Mouse (Mus musculus): ENCODE data around the gene Ramp3. TPM values are rescaled to one million over a fixed set of nuclear protein-coding genes. Genes with fewer than 3 reads are reported as not detected.

Gene Ramp3
- total RNA-seq, 2 experiments from 2014 or later = 0.98 to 1.7 TPM

GRCm38 (mm10) chr11:6669041-6669440, 10.7 kb downstream of the Ramp3 start:
- DNase-seq (ENCODE audit: low spot score in 2 of 2) = no peak

GRCm38 (mm10) chr11:6670044-6670443, 11.7 kb downstream of the Ramp3 start:
- DNase-seq (ENCODE audit: low spot score in 2 of 2) = no peak

- DNase-seq (ENCODE audit: low spot score in 2 of 2) = no peak
Measured at GRCm38 (mm10) chr11:6670826-6671225, 12.5 kb downstream of the Ramp3 start.

DNA sequence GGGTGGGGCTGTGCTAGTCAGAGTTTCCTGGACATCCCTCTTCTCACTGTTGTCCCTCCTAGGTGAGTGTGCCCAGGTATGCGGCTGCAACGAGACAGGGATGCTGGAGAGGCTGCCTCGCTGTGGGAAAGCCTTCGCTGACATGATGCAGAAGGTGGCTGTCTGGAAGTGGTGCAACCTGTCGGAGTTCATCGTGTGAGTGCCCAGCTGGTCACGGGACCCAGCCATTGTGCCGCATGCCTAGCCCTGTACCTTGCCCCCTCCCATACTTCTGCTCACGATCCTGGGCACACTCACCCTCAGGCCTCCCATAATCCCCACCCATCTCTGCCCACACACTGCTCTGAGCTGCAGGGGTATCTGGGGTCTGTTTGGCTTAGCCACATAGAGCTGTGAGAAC, 16.4 kb downstream of the Ramp3 start:
- no peak for DNase-seq (ENCODE audit: low spot score in 2 of 2)

GRCm38 (mm10) chr11:6675402-6675801, 17.1 kb downstream of the Ramp3 start:
- DNase-seq (ENCODE audit: low spot score in 2 of 2) = no peak

DNA sequence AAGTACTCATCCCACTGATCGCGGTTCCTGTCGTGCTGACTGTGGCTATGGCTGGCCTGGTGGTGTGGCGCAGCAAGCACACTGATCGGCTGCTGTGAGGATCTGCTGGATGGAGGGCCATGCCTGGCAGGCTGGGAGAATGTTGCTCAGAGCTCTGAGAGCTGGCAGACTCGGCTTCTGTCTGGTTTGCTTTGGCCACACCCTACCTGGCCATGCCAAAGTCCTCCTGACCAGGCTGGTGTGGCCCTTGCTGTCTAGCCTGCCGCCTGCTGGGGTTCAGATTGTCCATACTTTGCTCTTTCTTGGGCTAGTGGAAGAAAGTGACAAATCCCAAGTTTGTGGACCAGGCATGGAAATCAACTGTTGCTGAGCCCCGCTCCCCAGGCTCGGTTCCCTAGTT, 18.3 kb downstream of the Ramp3 start:
- no peak for DNase-seq (ENCODE audit: low spot score in 2 of 2)

- no peak for DNase-seq (ENCODE audit: low spot score in 2 of 2)
Measured at GRCm38 (mm10) chr11:6677530-6677929, 19.2 kb downstream of the Ramp3 start.

DNA sequence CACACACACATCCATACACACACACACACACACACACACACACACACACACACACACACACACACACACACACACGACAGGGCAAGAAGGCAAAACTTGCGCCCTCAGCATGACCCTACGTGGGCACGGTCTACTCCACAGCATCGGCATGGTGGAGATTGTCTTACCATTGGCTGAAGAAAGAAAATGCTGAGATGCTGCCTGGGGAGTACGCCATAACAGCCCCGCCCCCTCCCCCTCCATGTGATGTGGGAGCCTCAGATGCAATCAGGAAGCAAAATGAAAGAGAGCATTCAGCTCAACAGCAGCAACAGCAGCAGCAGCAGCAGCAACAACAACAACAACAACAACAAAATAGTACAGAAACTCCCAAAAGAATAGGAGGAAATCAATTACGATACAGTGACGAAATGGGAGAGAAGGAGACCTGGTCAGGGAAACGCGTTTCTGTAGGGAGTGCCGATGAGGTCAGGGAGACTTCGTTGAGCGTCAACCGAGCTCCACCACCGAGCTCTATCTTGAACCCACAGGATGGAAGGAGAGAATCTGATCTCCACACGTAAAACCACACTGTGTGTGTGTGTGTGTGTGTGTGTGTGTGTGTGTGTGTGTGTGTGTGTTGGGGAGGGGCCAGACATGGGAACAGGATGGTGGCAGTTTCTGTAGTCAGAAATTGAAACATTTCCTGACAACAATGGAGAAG, 21.5 kb downstream of the Ramp3 start:
- no peak for DNase-seq (ENCODE audit: low spot score in 2 of 2)

- peak in 1 of 2 experiments; percentile 48 for DNase-seq (ENCODE audit: low spot score in 2 of 2)
Measured at GRCm38 (mm10) chr11:6680397-6680818, 22.1 kb downstream of the Ramp3 start.

GRCm38 (mm10) chr11:6684741-6685140, 26.4 kb downstream of the Ramp3 start:
- DNase-seq (ENCODE audit: low spot score in 2 of 2) = no peak

DNA sequence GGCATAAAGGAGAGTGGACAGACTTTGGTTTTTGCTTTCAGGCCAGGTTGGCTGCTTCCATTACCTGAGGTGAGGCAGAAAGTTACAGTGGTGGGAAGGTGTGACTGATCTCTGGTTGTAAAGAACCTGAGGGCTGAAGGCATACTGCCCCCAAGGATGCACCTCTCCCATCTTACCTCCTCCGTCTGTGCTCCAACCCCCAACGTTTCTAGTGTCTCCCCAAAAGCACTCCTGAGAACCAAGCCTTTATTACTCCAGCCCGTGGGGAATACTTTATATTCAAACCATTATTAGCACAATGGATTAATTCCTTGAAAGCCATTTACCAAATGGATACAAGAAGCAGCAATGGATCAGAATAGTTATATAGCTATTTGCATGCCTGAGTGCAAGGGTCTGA, 30.6 kb downstream of the Ramp3 start:
- DNase-seq (ENCODE audit: low spot score in 2 of 2) = no peak

DNA sequence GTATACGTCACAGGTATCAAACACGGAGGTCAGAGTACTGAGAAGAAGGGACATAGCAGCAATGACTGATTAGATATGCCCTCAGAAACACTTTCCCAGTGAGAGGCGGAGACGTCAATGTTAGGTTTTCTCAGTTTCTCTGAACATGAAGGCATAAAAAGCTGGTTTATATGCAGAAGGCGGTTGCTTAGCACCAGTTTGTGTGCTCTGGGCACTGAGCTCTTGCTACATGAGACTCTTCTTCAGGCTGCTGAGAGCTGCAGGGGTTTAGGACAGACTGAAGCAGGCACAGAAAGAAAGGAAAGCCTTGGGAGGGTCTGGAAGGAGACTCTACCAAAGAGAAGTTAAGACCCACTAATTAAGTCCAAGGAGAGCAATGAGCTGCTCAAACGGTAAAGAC, 34.0 kb downstream of the Ramp3 start:
- no peak for DNase-seq (ENCODE audit: low spot score in 2 of 2)

- DNase-seq (ENCODE audit: low spot score in 2 of 2) = no peak
Measured at GRCm38 (mm10) chr11:6694114-6694513, 35.8 kb downstream of the Ramp3 start.

DNA sequence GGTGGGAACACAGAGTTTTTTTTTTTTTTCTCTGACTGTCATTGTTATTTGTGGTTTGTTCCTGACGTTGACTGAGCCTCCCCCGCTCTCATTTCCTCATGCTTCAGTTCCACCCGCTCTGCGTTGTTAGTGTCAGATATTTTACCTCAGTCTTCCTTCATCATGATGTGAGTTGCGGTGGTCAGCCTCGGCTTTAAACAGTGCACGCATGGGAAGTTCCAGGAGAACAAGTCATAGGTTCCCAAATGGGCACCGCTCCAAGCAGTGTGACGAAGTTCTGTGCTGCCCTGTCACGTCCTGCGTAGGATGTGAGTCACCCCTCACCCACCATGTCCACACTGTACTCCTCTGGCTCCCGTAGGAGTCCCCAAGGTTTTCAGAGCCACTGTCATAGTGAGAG, 36.9 kb downstream of the Ramp3 start:
- DNase-seq (ENCODE audit: low spot score in 2 of 2) = no peak

GRCm38 (mm10) chr11:6696551-6696950, 38.2 kb downstream of the Ramp3 start:
- DNase-seq (ENCODE audit: low spot score in 2 of 2) = no peak

GRCm38 (mm10) chr11:6697751-6698150, 39.4 kb downstream of the Ramp3 start:
- no peak for DNase-seq (ENCODE audit: low spot score in 2 of 2)

DNA sequence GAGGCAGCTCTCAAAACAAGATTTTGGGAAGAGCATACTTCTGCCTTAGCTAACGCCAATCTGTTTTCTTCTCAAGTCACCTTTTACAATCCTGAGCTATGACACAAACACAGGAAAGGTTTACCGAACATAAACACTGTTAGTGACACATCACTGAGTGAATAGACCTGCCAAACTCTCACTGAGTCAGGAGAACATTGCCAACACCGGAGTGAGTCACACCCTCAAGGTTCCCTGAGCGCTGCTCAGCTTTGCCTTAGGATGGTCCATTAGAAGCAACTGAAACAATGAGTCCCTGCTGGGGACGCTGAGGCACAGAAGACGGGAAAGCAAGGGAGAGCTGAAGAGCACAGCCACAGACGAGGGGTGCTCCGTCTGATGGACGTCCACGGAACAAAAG, 40.0 kb downstream of the Ramp3 start:
- DNase-seq (ENCODE audit: low spot score in 2 of 2) = no peak

- no peak for DNase-seq (ENCODE audit: low spot score in 2 of 2)
Measured at GRCm38 (mm10) chr11:6702258-6702657, 43.9 kb downstream of the Ramp3 start.

- no peak for DNase-seq (ENCODE audit: low spot score in 2 of 2)
Measured at GRCm38 (mm10) chr11:6704851-6705250, 46.5 kb downstream of the Ramp3 start.

DNA sequence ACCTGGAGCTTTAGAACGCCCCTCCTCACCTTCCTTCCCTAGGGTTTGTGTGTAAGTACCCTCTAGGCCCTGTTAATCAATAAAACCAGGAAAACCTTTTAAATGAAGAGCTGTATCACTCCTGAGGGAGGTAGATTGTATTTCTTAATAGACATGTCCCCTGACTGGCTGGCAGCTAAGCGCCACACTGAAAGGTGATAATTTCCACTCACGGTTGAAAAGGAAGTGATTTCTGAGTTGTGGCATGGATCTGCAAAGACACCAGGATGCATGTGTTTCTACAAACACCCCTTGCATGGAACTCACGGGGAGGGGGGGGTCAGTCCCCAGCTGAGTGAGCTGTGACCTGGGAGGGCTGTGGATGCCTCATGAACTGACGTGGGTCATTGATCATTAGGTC, 47.2 kb downstream of the Ramp3 start:
- DNase-seq (ENCODE audit: low spot score in 2 of 2) = no peak

GRCm38 (mm10) chr11:6706796-6707195, 48.5 kb downstream of the Ramp3 start:
- no peak for DNase-seq (ENCODE audit: low spot score in 2 of 2)

DNA sequence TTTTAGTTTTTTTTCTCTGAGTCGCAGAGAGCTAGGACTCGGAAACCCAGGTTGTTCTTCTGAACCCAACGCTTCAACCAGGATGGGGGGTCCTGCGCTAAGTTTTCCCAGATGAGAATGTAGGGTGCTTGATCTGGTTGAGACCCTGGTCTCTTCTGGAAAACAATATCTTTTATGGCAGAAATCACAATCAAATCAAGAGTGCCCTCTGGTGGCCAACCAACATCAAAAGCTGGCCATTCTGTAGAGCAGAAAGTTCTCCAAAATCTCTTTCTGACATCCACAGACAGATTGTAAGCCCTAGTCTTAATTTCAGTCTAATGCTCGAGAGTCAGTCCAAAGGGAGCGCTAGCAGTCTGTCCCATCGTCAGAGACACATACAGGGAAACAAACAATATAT, 50.1 kb downstream of the Ramp3 start:
- no peak for DNase-seq (ENCODE audit: low spot score in 2 of 2)

- DNase-seq (ENCODE audit: low spot score in 2 of 2) = no peak
Measured at GRCm38 (mm10) chr11:6710409-6710808, 52.1 kb downstream of the Ramp3 start.

DNA sequence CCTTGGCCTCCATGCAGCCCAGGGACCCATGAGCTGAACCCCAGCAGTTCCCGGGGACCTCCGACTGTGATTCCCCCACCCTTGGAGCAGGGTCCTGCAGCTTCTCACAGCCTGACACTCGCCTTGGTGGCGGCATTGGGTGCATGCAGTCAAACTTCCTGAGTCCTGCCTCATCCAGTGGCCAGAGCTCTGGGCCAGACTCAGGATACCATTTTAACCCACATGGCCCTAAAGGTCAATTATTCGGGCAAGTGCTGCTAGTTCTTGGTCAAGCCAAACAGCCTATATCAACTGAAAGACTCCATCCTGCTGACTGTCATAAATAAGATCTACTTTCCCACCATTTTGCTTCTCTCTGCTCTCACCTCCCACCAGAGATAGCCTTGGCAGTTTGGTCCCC, 62.4 kb downstream of the Ramp3 start:
- no peak for DNase-seq (ENCODE audit: low spot score in 2 of 2)
